Mouse (Mus musculus): ENCODE measurements around the gene G0s2. TPM values are rescaled to one million over a fixed set of nuclear protein-coding genes. Genes with fewer than 3 reads are reported as not detected.
A peak's percentile ranks its signal among the peaks of the same experiment; 100 is the strongest.

The G0s2 gene
- polyA plus RNA-seq, 1 experiment from 2014 or later = 8.9 TPM

DNA sequence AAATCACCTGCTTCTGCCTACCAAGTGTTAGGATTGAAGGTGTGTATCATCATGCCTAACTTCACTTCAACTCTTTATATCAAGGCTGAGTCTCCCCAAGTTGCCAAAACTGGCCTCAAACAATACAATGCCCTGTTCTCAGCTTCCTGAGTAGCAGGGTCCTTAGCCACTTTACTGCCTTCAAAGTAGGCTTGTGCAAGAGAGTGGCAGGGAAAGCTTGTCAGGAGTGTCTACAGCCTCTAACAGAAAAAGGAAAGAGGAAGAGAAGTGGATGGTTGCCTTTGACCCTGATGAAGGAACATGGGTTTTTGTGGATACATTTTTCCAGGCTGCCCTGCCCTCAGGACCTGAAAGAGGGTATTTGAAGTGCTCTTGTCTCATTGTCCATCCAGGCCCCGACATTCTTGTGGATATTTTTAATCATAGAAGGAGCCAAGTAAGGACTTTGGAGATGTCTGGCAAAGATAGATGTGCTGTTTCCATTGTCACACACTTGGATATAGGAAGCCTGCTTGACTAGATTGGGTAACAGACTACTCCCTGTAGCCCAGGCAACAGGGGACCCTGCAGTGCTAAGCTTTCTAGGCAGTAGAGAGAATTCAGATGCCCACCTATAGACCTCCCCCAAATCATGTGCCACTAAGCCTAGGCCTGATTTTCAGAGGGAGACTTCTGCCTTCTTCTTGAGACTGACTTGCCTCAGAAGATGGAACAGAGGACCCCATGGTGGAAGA is 36.9 kb upstream of the G0s2 start:
- H3K9me3 ChIP-seq (ENCODE audit: control insufficient read depth, low read length) = no peaks in the 10 kb centered on the region
- no peak overlapping the region for H3K27ac ChIP-seq (ENCODE audit: low read depth, low read length)
- H3K27me3 ChIP-seq (replicated peaks; ENCODE audit: control insufficient read depth, insufficient read depth, low read length) = no peaks in the 10 kb centered on the region
- H3K36me3 ChIP-seq (ENCODE audit: control insufficient read depth, insufficient read depth, low read length) = no peaks in the 10 kb centered on the region
- no peak overlapping the region for H3K4me2 ChIP-seq (ENCODE audit: low read length)
- no peaks in the 10 kb centered on the region for H3K4me1 ChIP-seq (ENCODE audit: control insufficient read depth, insufficient read depth, low read depth, low read length)
- H3K4me3 ChIP-seq (ENCODE audit: low read length) = no peak overlapping the region
- no peak for ATAC-seq
- 72% methylated on average over 1 of the region's 1 CpGs for WGBS
- no peak overlapping the region for H3K9ac ChIP-seq (ENCODE audit: low read depth, low read length)

- Histone ChIP-seq H3K9me3 (ENCODE audit: control insufficient read depth, low read length) (no peaks in the 10 kb centered on the region), H3K4me2 (ENCODE audit: low read length) (no peak overlapping the region), H3K9ac (ENCODE audit: low read depth, low read length) (no peak overlapping the region), H3K36me3 (ENCODE audit: control insufficient read depth, insufficient read depth, low read length) (no peaks in the 10 kb centered on the region), H3K27ac (ENCODE audit: low read depth, low read length) (no peak overlapping the region), H3K4me1 (ENCODE audit: control insufficient read depth, insufficient read depth, low read depth, low read length) (no peaks in the 10 kb centered on the region), H3K27me3 (replicated peaks; ENCODE audit: control insufficient read depth, insufficient read depth, low read length) (no peaks in the 10 kb centered on the region), H3K4me3 (ENCODE audit: low read length) (no peak overlapping the region)
- ATAC-seq = no peak
- 100% methylated on average over 2 of the region's 2 CpGs for WGBS
Measured at GRCm38 (mm10) chr1:193306832-193307231, 33.8 kb upstream of the G0s2 start.

- peak; percentile 85 for ATAC-seq
- Histone ChIP-seq H3K36me3 (ENCODE audit: control insufficient read depth, insufficient read depth, low read length) (no peaks in the 10 kb centered on the region), H3K27me3 (replicated peaks; ENCODE audit: control insufficient read depth, insufficient read depth, low read length) (no peaks in the 10 kb centered on the region), H3K27ac (ENCODE audit: low read depth, low read length) (no peak overlapping the region), H3K4me3 (ENCODE audit: low read length) (no peak overlapping the region), H3K4me1 (ENCODE audit: control insufficient read depth, insufficient read depth, low read depth, low read length) (no peaks in the 10 kb centered on the region), H3K9ac (ENCODE audit: low read depth, low read length) (no peak overlapping the region), H3K9me3 (ENCODE audit: control insufficient read depth, low read length) (no peaks in the 10 kb centered on the region), H3K4me2 (ENCODE audit: low read length) (no peak overlapping the region)
- WGBS = 12% methylated on average over 7 of the region's 7 CpGs
Measured at GRCm38 (mm10) chr1:193305386-193305785, 32.4 kb upstream of the G0s2 start.

- H3K4me3 ChIP-seq (ENCODE audit: low read length) = no peak overlapping the region
- H3K4me1 ChIP-seq (ENCODE audit: control insufficient read depth, insufficient read depth, low read depth, low read length) = no peaks in the 10 kb centered on the region
- H3K9me3 ChIP-seq (ENCODE audit: control insufficient read depth, low read length) = no peaks in the 10 kb centered on the region
- H3K27ac ChIP-seq (ENCODE audit: low read depth, low read length) = no peak overlapping the region
- H3K27me3 ChIP-seq (replicated peaks; ENCODE audit: control insufficient read depth, insufficient read depth, low read length) = no peaks in the 10 kb centered on the region
- ATAC-seq = no peak
- H3K36me3 ChIP-seq (ENCODE audit: control insufficient read depth, insufficient read depth, low read length) = no peaks in the 10 kb centered on the region
- H3K4me2 ChIP-seq (ENCODE audit: low read length) = no peak overlapping the region
- no peak overlapping the region for H3K9ac ChIP-seq (ENCODE audit: low read depth, low read length)
- 65% methylated on average over 2 of the region's 2 CpGs for WGBS
Measured at GRCm38 (mm10) chr1:193303096-193303495, 30.1 kb upstream of the G0s2 start.

GRCm38 (mm10) chr1:193302093-193302405 is 29.0 kb upstream of the G0s2 start:
- no peak overlapping the region for H3K9ac ChIP-seq (ENCODE audit: low read depth, low read length)
- no peaks in the 10 kb centered on the region for H3K4me1 ChIP-seq (ENCODE audit: control insufficient read depth, insufficient read depth, low read depth, low read length)
- no peaks in the 10 kb centered on the region for H3K9me3 ChIP-seq (ENCODE audit: control insufficient read depth, low read length)
- no peak overlapping the region for H3K4me2 ChIP-seq (ENCODE audit: low read length)
- no peak overlapping the region for H3K27ac ChIP-seq (ENCODE audit: low read depth, low read length)
- H3K36me3 ChIP-seq (ENCODE audit: control insufficient read depth, insufficient read depth, low read length) = no peaks in the 10 kb centered on the region
- no peaks in the 10 kb centered on the region for H3K27me3 ChIP-seq (replicated peaks; ENCODE audit: control insufficient read depth, insufficient read depth, low read length)
- WGBS = 80% methylated on average over 8 of the region's 8 CpGs
- no peak for ATAC-seq
- H3K4me3 ChIP-seq (ENCODE audit: low read length) = no peak overlapping the region

DNA sequence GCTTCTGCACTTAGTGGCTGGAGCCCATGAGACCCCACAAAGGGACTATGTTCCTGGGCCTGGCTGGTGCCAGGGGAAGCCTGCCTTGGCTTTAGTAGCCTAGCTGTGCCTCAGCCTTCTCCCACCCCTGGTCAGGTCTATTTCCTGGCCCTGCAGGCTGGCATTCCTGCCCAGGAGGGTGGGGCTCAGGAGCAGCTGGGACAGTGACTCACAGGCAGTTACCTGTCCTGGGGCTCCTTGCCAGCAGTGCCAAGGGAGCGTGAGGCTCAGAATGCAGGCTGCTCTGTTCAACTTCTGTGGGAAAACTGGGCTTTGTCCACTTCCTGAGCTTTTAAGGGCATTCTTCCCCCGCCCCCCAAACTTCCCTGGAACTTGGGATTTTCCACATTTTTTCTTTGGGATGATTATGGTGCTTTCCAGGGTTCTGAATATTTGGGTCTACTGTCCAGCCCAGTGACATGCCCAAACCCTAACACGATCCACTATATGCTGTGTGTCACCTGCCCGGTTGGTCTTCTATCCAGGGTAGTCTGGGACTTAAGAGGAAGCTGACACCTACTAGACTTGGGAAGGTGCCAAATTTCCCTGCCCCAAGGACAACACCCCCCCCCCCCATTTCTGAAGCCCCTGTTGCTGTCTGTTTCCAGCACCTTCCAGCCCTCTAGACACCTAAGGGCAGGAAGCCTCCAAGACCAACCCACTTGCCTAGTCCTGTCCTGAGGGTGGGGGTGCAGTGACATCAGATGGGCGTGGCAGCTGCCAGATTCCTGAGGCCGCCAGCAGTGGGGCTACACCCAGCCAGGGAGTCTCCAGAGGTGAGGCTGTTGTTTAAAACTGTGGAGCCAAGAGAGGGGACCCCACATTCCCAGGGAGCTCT is 28.4 kb upstream of the G0s2 start:
- Histone ChIP-seq H3K36me3 (ENCODE audit: control insufficient read depth, insufficient read depth, low read length) (no peaks in the 10 kb centered on the region), H3K27me3 (replicated peaks; ENCODE audit: control insufficient read depth, insufficient read depth, low read length) (no peaks in the 10 kb centered on the region), H3K9ac (ENCODE audit: low read depth, low read length) (no peak overlapping the region), H3K4me2 (ENCODE audit: low read length) (no peak overlapping the region), H3K9me3 (ENCODE audit: control insufficient read depth, low read length) (no peaks in the 10 kb centered on the region), H3K4me1 (ENCODE audit: control insufficient read depth, insufficient read depth, low read depth, low read length) (no peaks in the 10 kb centered on the region), H3K27ac (ENCODE audit: low read depth, low read length) (no peak overlapping the region), H3K4me3 (ENCODE audit: low read length) (no peak overlapping the region)
- ATAC-seq = no peak
- 77% methylated on average over 6 of the region's 6 CpGs for WGBS

GRCm38 (mm10) chr1:193299995-193300394 is 27.0 kb upstream of the G0s2 start:
- Histone ChIP-seq H3K27ac (ENCODE audit: low read depth, low read length) (no peak overlapping the region), H3K4me3 (ENCODE audit: low read length) (no peak overlapping the region), H3K4me1 (ENCODE audit: control insufficient read depth, insufficient read depth, low read depth, low read length) (no peaks in the 10 kb centered on the region), H3K9ac (ENCODE audit: low read depth, low read length) (no peak overlapping the region), H3K4me2 (ENCODE audit: low read length) (no peak overlapping the region), H3K9me3 (ENCODE audit: control insufficient read depth, low read length) (no peaks in the 10 kb centered on the region), H3K27me3 (replicated peaks; ENCODE audit: control insufficient read depth, insufficient read depth, low read length) (no peaks in the 10 kb centered on the region), H3K36me3 (ENCODE audit: control insufficient read depth, insufficient read depth, low read length) (no peaks in the 10 kb centered on the region)
- ATAC-seq = no peak
- 64% methylated on average over 1 of the region's 1 CpGs for WGBS

DNA sequence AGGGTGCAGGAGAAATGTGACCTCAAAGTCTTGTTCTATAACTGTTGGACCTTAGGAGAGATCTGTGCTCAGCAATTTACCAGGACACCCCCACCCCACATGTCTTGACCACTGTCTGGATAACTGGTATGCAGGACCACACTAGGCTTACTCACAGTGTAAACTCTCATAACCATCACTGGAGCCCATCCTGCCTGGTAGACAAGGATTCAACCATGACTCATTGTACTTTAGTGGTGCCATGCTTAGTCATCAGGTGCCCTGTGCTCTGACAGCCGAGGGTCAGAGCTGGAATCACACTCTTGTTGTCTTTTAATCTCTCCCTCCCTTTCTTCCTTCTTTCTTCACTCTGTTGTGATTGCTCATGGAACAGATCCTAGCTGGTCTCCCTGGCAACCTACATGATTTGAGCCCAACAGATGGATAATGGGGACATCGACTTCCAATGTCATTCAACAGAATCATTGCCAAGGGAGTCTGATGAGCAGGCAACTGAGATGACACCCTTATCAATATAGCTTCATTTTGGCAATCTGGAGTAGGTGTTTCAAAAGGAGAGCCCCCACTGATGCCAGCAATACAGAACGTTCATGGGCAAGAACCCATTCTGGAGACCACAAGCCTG is 25.2 kb upstream of the G0s2 start:
- no peak overlapping the region for H3K9ac ChIP-seq (ENCODE audit: low read depth, low read length)
- no peak for ATAC-seq
- no peaks in the 10 kb centered on the region for H3K36me3 ChIP-seq (ENCODE audit: control insufficient read depth, insufficient read depth, low read length)
- H3K27ac ChIP-seq (ENCODE audit: low read depth, low read length) = no peak overlapping the region
- H3K9me3 ChIP-seq (ENCODE audit: control insufficient read depth, low read length) = no peaks in the 10 kb centered on the region
- 71% methylated on average over 3 of the region's 3 CpGs for WGBS
- no peaks in the 10 kb centered on the region for H3K4me1 ChIP-seq (ENCODE audit: control insufficient read depth, insufficient read depth, low read depth, low read length)
- no peak overlapping the region for H3K4me3 ChIP-seq (ENCODE audit: low read length)
- H3K27me3 ChIP-seq (replicated peaks; ENCODE audit: control insufficient read depth, insufficient read depth, low read length) = no peaks in the 10 kb centered on the region
- no peak overlapping the region for H3K4me2 ChIP-seq (ENCODE audit: low read length)

GRCm38 (mm10) chr1:193295920-193296319 is 22.9 kb upstream of the G0s2 start:
- WGBS = 86% methylated on average over 5 of the region's 5 CpGs
- ATAC-seq = no peak

More at GRCm38 (mm10) chr1:193295920-193296319, 22.9 kb upstream of the G0s2 start:
- no peaks in the 10 kb centered on the region for H3K27me3 ChIP-seq (replicated peaks; ENCODE audit: control insufficient read depth, insufficient read depth, low read length)
- no peak overlapping the region for H3K27ac ChIP-seq (ENCODE audit: low read depth, low read length)
- H3K36me3 ChIP-seq (ENCODE audit: control insufficient read depth, insufficient read depth, low read length) = no peaks in the 10 kb centered on the region
- no peak overlapping the region for H3K4me2 ChIP-seq (ENCODE audit: low read length)
- H3K4me1 ChIP-seq (ENCODE audit: control insufficient read depth, insufficient read depth, low read depth, low read length) = no peaks in the 10 kb centered on the region
- H3K9me3 ChIP-seq (ENCODE audit: control insufficient read depth, low read length) = no peaks in the 10 kb centered on the region
- no peak overlapping the region for H3K4me3 ChIP-seq (ENCODE audit: low read length)
- H3K9ac ChIP-seq (ENCODE audit: low read depth, low read length) = no peak overlapping the region
